Mouse (Mus musculus): ENCODE measurements around the gene Bclaf1. TPM values are rescaled to one million over a fixed set of nuclear protein-coding genes. Genes with fewer than 3 reads are reported as not detected.

Gene Bclaf1
- polyA plus RNA-seq, 1 experiment = 354 TPM

- Histone ChIP-seq H3K4me3 (ENCODE audit: insufficient read depth, low read depth, low read length) (peak overlapping the region; percentile 74), H3K27ac (ENCODE audit: insufficient read depth, low read depth, low read length) (peak overlapping the region; percentile 93), H3K4me1 (ENCODE audit: control insufficient read depth, insufficient read depth, low read length) (0 out of 2 replicates have a peak, but pooled peaks cover 2% of the 10 kb centered on the region)
- TF ChIP-seq CTCF (IDR thresholded peaks at IDR 0.05; ENCODE audit: insufficient read depth, low read depth, low read length) = no peak
- TF ChIP-seq POLR2A (IDR thresholded peaks at IDR 0.05; ENCODE audit: insufficient read depth, low read depth, low read length) = no peak
- WGBS = under 1% methylated on average over 54 of the region's 54 CpGs
These were observed 550 bp downstream of the Bclaf1 start for GRCm38 (mm10) chr10:20312736-20313301.

GRCm38 (mm10) chr10:20313447-20313846 is 1.2 kb downstream of the Bclaf1 start:
- Histone ChIP-seq H3K4me3 (ENCODE audit: insufficient read depth, low read depth, low read length) (peak overlapping the region; percentile 74), H3K27ac (ENCODE audit: insufficient read depth, low read depth, low read length) (no peak overlapping the region), H3K4me1 (ENCODE audit: control insufficient read depth, insufficient read depth, low read length) (0 out of 2 replicates have a peak, but pooled peaks cover 2% of the 10 kb centered on the region)
- TF ChIP-seq POLR2A (IDR thresholded peaks at IDR 0.05; ENCODE audit: insufficient read depth, low read depth, low read length) (no peak), CTCF (IDR thresholded peaks at IDR 0.05; ENCODE audit: insufficient read depth, low read depth, low read length) (no peak)
- WGBS = 48% methylated on average over 13 of the region's 13 CpGs

GRCm38 (mm10) chr10:20313941-20314340 is 1.7 kb downstream of the Bclaf1 start:
- Histone ChIP-seq H3K4me3 (ENCODE audit: insufficient read depth, low read depth, low read length) (no peak overlapping the region), H3K4me1 (ENCODE audit: control insufficient read depth, insufficient read depth, low read length) (0 out of 2 replicates have a peak, but pooled peaks cover 2% of the 10 kb centered on the region), H3K27ac (ENCODE audit: insufficient read depth, low read depth, low read length) (no peak overlapping the region)
- no peak for TF ChIP-seq CTCF (IDR thresholded peaks at IDR 0.05; ENCODE audit: insufficient read depth, low read depth, low read length)
- no peak for TF ChIP-seq POLR2A (IDR thresholded peaks at IDR 0.05; ENCODE audit: insufficient read depth, low read depth, low read length)
- 83% methylated on average over 4 of the region's 4 CpGs for WGBS

GRCm38 (mm10) chr10:20314797-20315196 is 2.5 kb downstream of the Bclaf1 start:
- no peak overlapping the region for H3K4me3 ChIP-seq (ENCODE audit: insufficient read depth, low read depth, low read length)
- TF ChIP-seq CTCF (IDR thresholded peaks at IDR 0.05; ENCODE audit: insufficient read depth, low read depth, low read length) (no peak), POLR2A (IDR thresholded peaks at IDR 0.05; ENCODE audit: insufficient read depth, low read depth, low read length) (no peak)
- H3K4me1 ChIP-seq (ENCODE audit: control insufficient read depth, insufficient read depth, low read length) = 0 out of 2 replicates have a peak, but pooled peaks cover 2% of the 10 kb centered on the region
- WGBS = 58% methylated on average over 2 of the region's 2 CpGs
- H3K27ac ChIP-seq (ENCODE audit: insufficient read depth, low read depth, low read length) = no peak overlapping the region

- 82% methylated on average over 5 of the region's 5 CpGs for WGBS
These were observed 5.2 kb downstream of the Bclaf1 start for GRCm38 (mm10) chr10:20317466-20317865.

GRCm38 (mm10) chr10:20326226-20326625 is 14.0 kb downstream of the Bclaf1 start:
- Histone ChIP-seq H3K4me1 (ENCODE audit: control insufficient read depth, insufficient read depth, low read length) (no peaks in the 10 kb centered on the region), H3K4me3 (ENCODE audit: insufficient read depth, low read depth, low read length) (no peak overlapping the region), H3K27ac (ENCODE audit: insufficient read depth, low read depth, low read length) (no peak overlapping the region)
- TF ChIP-seq POLR2A (IDR thresholded peaks at IDR 0.05; ENCODE audit: insufficient read depth, low read depth, low read length) (no peak), CTCF (IDR thresholded peaks at IDR 0.05; ENCODE audit: insufficient read depth, low read depth, low read length) (no peak)

More at GRCm38 (mm10) chr10:20317466-20317865, 5.2 kb downstream of the Bclaf1 start:
- Histone ChIP-seq H3K4me3 (ENCODE audit: insufficient read depth, low read depth, low read length) (no peak overlapping the region), H3K27ac (ENCODE audit: insufficient read depth, low read depth, low read length) (no peak overlapping the region), H3K4me1 (ENCODE audit: control insufficient read depth, insufficient read depth, low read length) (0 out of 2 replicates have a peak, but pooled peaks cover 2% of the 10 kb centered on the region)
- TF ChIP-seq POLR2A (IDR thresholded peaks at IDR 0.05; ENCODE audit: insufficient read depth, low read depth, low read length) = no peak
- no peak for TF ChIP-seq CTCF (IDR thresholded peaks at IDR 0.05; ENCODE audit: insufficient read depth, low read depth, low read length)

GRCm38 (mm10) chr10:20331262-20331661 is 19.0 kb downstream of the Bclaf1 start:
- 89% methylated on average over 2 of the region's 2 CpGs for WGBS

GRCm38 (mm10) chr10:20337872-20338271 is 25.6 kb downstream of the Bclaf1 start:
- TF ChIP-seq POLR2A (IDR thresholded peaks at IDR 0.05; ENCODE audit: insufficient read depth, low read depth, low read length) (no peak), CTCF (IDR thresholded peaks at IDR 0.05; ENCODE audit: insufficient read depth, low read depth, low read length) (no peak)
- 69% methylated on average over 7 of the region's 7 CpGs for WGBS

More at GRCm38 (mm10) chr10:20331262-20331661, 19.0 kb downstream of the Bclaf1 start:
- no peak overlapping the region for H3K4me3 ChIP-seq (ENCODE audit: insufficient read depth, low read depth, low read length)
- H3K4me1 ChIP-seq (ENCODE audit: control insufficient read depth, insufficient read depth, low read length) = no peaks in the 10 kb centered on the region
- no peak overlapping the region for H3K27ac ChIP-seq (ENCODE audit: insufficient read depth, low read depth, low read length)
- TF ChIP-seq CTCF (IDR thresholded peaks at IDR 0.05; ENCODE audit: insufficient read depth, low read depth, low read length) (no peak), POLR2A (IDR thresholded peaks at IDR 0.05; ENCODE audit: insufficient read depth, low read depth, low read length) (no peak)

GRCm38 (mm10) chr10:20345736-20346135 is 33.5 kb downstream of the Bclaf1 start:
- H3K27ac ChIP-seq (ENCODE audit: insufficient read depth, low read depth, low read length) = no peak overlapping the region
- peaks cover 3% of the 10 kb centered on the region for H3K4me1 ChIP-seq (ENCODE audit: control insufficient read depth, insufficient read depth, low read length)
- TF ChIP-seq POLR2A (IDR thresholded peaks at IDR 0.05; ENCODE audit: insufficient read depth, low read depth, low read length) (no peak), CTCF (IDR thresholded peaks at IDR 0.05; ENCODE audit: insufficient read depth, low read depth, low read length) (no peak)
- WGBS = 71% methylated on average over 1 of the region's 1 CpGs
- no peak overlapping the region for H3K4me3 ChIP-seq (ENCODE audit: insufficient read depth, low read depth, low read length)

More at GRCm38 (mm10) chr10:20337872-20338271, 25.6 kb downstream of the Bclaf1 start:
- Histone ChIP-seq H3K4me1 (ENCODE audit: control insufficient read depth, insufficient read depth, low read length) (no peaks in the 10 kb centered on the region), H3K27ac (ENCODE audit: insufficient read depth, low read depth, low read length) (no peak overlapping the region), H3K4me3 (ENCODE audit: insufficient read depth, low read depth, low read length) (no peak overlapping the region)
